Mouse (Mus musculus) brown adipose tissue, adult 24 weeks (tissue): ENCODE measurements around the gene Cyp11a1. TPM values are rescaled to one million over a fixed set of nuclear protein-coding genes. Genes with fewer than 3 reads are reported as not detected.

Experiments
- H3K27ac ChIP-seq: fragments of 200-500 bp; replicated peaks from 2 replicates; pipeline ENCODE4 v1.5.1; 2012; ENCODE audit warnings: low read depth, mild to moderate bottlenecking, low read length
- H3K4me1 ChIP-seq: fragments of 200-500 bp; 2 replicates; pipeline ENCODE4 v1.6.1; 2012; ENCODE audit warnings: low read length, mixed read lengths; ENCODE audit not compliant: control insufficient read depth, insufficient read depth, insufficient read length
- H3K4me3 ChIP-seq: fragments of 200-500 bp; 2 replicates; pipeline ENCODE4 v1.5.1; 2012; ENCODE audit warnings: low read depth, mild to moderate bottlenecking, low read length, moderate library complexity; ENCODE audit not compliant: insufficient read depth
- polyA plus RNA-seq: library from polyadenylated mRNA; stranded (reverse); fragments of >200 nt; gene quantifications from 2 replicates; pipeline ENCODE4 v1.2.4, GENCODE M21; 2012; ENCODE audit not compliant: missing spikeins, insufficient read depth, insufficient read length

The Cyp11a1 gene
- polyA plus RNA-seq, 1 experiment: not detected

- H3K4me3 ChIP-seq: no peak overlapping the region
- H3K27ac ChIP-seq: no peak overlapping the region
- H3K4me1 ChIP-seq: no peaks in the 10 kb centered on the region
Measured at GRCm38 (mm10) chr9:58038500-58039168, 32.4 kb downstream of the Cyp11a1 start.

GRCm38 (mm10) chr9:58040977-58041376 lies 34.8 kb downstream of the Cyp11a1 start:
- no peak overlapping the region for H3K4me3 ChIP-seq
- H3K4me1 ChIP-seq: no peaks in the 10 kb centered on the region
- no peak overlapping the region for H3K27ac ChIP-seq

- H3K4me3 ChIP-seq: no peak overlapping the region
- H3K4me1 ChIP-seq: no peaks in the 10 kb centered on the region
Measured at GRCm38 (mm10) chr9:58042391-58042790, 36.2 kb downstream of the Cyp11a1 start.

GRCm38 (mm10) chr9:58043496-58044017 lies 37.3 kb downstream of the Cyp11a1 start:
- H3K27ac ChIP-seq: no peak overlapping the region
- no peaks in the 10 kb centered on the region for H3K4me1 ChIP-seq
- no peak overlapping the region for H3K4me3 ChIP-seq

More at GRCm38 (mm10) chr9:58042391-58042790, 36.2 kb downstream of the Cyp11a1 start:
- H3K27ac ChIP-seq: no peak overlapping the region

- no peak overlapping the region for H3K4me3 ChIP-seq
- no peaks in the 10 kb centered on the region for H3K4me1 ChIP-seq
- H3K27ac ChIP-seq: no peak overlapping the region
Measured at GRCm38 (mm10) chr9:58044828-58045227, 38.6 kb downstream of the Cyp11a1 start.

GRCm38 (mm10) chr9:58045646-58046045 lies 39.4 kb downstream of the Cyp11a1 start:
- Histone ChIP-seq H3K4me3 (no peak overlapping the region), H3K27ac (no peak overlapping the region), H3K4me1 (no peaks in the 10 kb centered on the region)

GRCm38 (mm10) chr9:58047061-58047460 lies 40.9 kb downstream of the Cyp11a1 start:
- Histone ChIP-seq H3K4me3 (no peak overlapping the region), H3K27ac (no peak overlapping the region), H3K4me1 (no peaks in the 10 kb centered on the region)

GRCm38 (mm10) chr9:58048621-58049020 lies 42.4 kb downstream of the Cyp11a1 start:
- Histone ChIP-seq H3K27ac (no peak overlapping the region), H3K4me3 (no peak overlapping the region), H3K4me1 (no peaks in the 10 kb centered on the region)

- H3K4me3 ChIP-seq: no peak overlapping the region
- no peaks in the 10 kb centered on the region for H3K4me1 ChIP-seq
- no peak overlapping the region for H3K27ac ChIP-seq
Measured at GRCm38 (mm10) chr9:58049186-58049585, 43.0 kb downstream of the Cyp11a1 start.

- Histone ChIP-seq H3K4me3 (no peak overlapping the region), H3K27ac (no peak overlapping the region), H3K4me1 (no peaks in the 10 kb centered on the region)
Measured at GRCm38 (mm10) chr9:58049861-58050260, 43.6 kb downstream of the Cyp11a1 start.

- no peaks in the 10 kb centered on the region for H3K4me1 ChIP-seq
- H3K27ac ChIP-seq: no peak overlapping the region
- H3K4me3 ChIP-seq: no peak overlapping the region
Measured at GRCm38 (mm10) chr9:58051937-58052336, 45.7 kb downstream of the Cyp11a1 start.

- H3K27ac ChIP-seq: no peak overlapping the region
- no peak overlapping the region for H3K4me3 ChIP-seq
- no peaks in the 10 kb centered on the region for H3K4me1 ChIP-seq
Measured at GRCm38 (mm10) chr9:58053102-58053501, 46.9 kb downstream of the Cyp11a1 start.

- Histone ChIP-seq H3K27ac (no peak overlapping the region), H3K4me1 (no peaks in the 10 kb centered on the region), H3K4me3 (no peak overlapping the region)
Measured at GRCm38 (mm10) chr9:58053544-58053943, 47.3 kb downstream of the Cyp11a1 start.

GRCm38 (mm10) chr9:58054032-58054431 lies 47.8 kb downstream of the Cyp11a1 start:
- H3K4me3 ChIP-seq: no peak overlapping the region
- no peaks in the 10 kb centered on the region for H3K4me1 ChIP-seq
- H3K27ac ChIP-seq: no peak overlapping the region

- Histone ChIP-seq H3K4me3 (no peak overlapping the region), H3K27ac (no peak overlapping the region), H3K4me1 (no peaks in the 10 kb centered on the region)
Measured at GRCm38 (mm10) chr9:58055666-58056065, 49.5 kb downstream of the Cyp11a1 start.

GRCm38 (mm10) chr9:58059920-58060319 lies 53.7 kb downstream of the Cyp11a1 start:
- Histone ChIP-seq H3K4me3 (no peak overlapping the region), H3K4me1 (no peaks in the 10 kb centered on the region), H3K27ac (no peak overlapping the region)
